ENCODE assay signal across 16 mouse cellular contexts in genomic region chr7:44852259-44853027, GRCm38 (mm10). TPM values are rescaled to one million over a fixed set of nuclear protein-coding genes. Genes with fewer than 3 reads are reported as not detected.
A peak's percentile ranks its signal among the peaks of the same experiment; 100 is the strongest.
DNase-seq lines count a peak whose midpoint lies in the region; ATAC-seq and TF ChIP-seq lines count a peak whose summit lies in the region.
"Had no signal": no experiment of that assay in that cellular context is flagged by ENCODE, and none has a peak within 500 bp of the region (broad histone marks: within the 10 kb centered on the region; RNA-seq: fewer than 3 reads in every experiment).

No protein-coding gene starts in this region.

- peaks cover 67% of the 10 kb centered on the region for H3K4me1 ChIP-seq in heart, embryonic 13.5 days
- peaks cover 32% of the 10 kb centered on the region for H3K4me1 ChIP-seq in heart, embryonic 11.5 days (ENCODE audit: control insufficient read depth, insufficient read depth, low read length)
- peaks cover 57% of the 10 kb centered on the region for H3K4me1 ChIP-seq in midbrain, embryonic 12.5 days
- peaks cover 10% of the 10 kb centered on the region; the same call in 1 of the 2 replicates for H3K4me1 ChIP-seq in midbrain, postnatal 0 days (ENCODE audit: insufficient read depth, low read length)

- H3ac ChIP-seq in myocyte (ENCODE audit: control insufficient read depth, insufficient read length), result no peak overlapping the region

- H3K4me2 ChIP-seq in heart, embryonic 13.5 days, result peak overlapping the region; percentile 87; the same call in 1 of the 2 replicates
- no peak overlapping the region for H3K4me2 ChIP-seq in heart, embryonic 11.5 days
- no peak overlapping the region for H3K4me2 ChIP-seq in midbrain, embryonic 12.5 days (replicated peaks)
- no peak overlapping the region for H3K4me2 ChIP-seq in midbrain, postnatal 0 days (ENCODE audit: low read depth, low read length, poor library complexity, severe bottlenecking)
- H3K4me2 ChIP-seq in myocyte (ENCODE audit: low read depth), result no peak overlapping the region

- H3K27me3 ChIP-seq in heart, embryonic 13.5 days (replicated peaks), result no peaks in the 10 kb centered on the region
- no peaks in the 10 kb centered on the region for H3K27me3 ChIP-seq in heart, embryonic 11.5 days (ENCODE audit: control insufficient read depth, insufficient read depth, low read length)
- H3K27me3 ChIP-seq in midbrain, embryonic 12.5 days, result no peaks in the 10 kb centered on the region
- no peaks in the 10 kb centered on the region for H3K27me3 ChIP-seq in midbrain, postnatal 0 days (ENCODE audit: insufficient read depth, low read length)
- no peaks in the 10 kb centered on the region for H3K27me3 ChIP-seq in myocyte (ENCODE audit: control insufficient read depth, insufficient read depth, insufficient read length)

- peak overlapping the region; percentile 15; the same call in 1 of the 2 replicates for H3K4me3 ChIP-seq in heart, embryonic 13.5 days
- no peak overlapping the region; the same call in 1 of the 2 replicates for H3K4me3 ChIP-seq in heart, embryonic 11.5 days (ENCODE audit: low read depth, low read length)
- H3K4me3 ChIP-seq in midbrain, embryonic 12.5 days, result 0 out of 2 replicates have a peak overlapping the region, but pooled peaks have one; percentile 12
- H3K4me3 ChIP-seq in midbrain, postnatal 0 days (ENCODE audit: low read depth, low read length), result no peak overlapping the region
- H3K4me3 ChIP-seq in myocyte, result no peak overlapping the region

- H3K9me3 ChIP-seq in heart, embryonic 13.5 days, result no peaks in the 10 kb centered on the region
- H3K9me3 ChIP-seq in heart, embryonic 11.5 days (replicated peaks; ENCODE audit: control insufficient read depth, low read length), result no peaks in the 10 kb centered on the region
- H3K9me3 ChIP-seq in midbrain, embryonic 12.5 days, result no peaks in the 10 kb centered on the region
- H3K9me3 ChIP-seq in midbrain, postnatal 0 days (ENCODE audit: low read length), result no peaks in the 10 kb centered on the region
- H3K9me3 ChIP-seq: heart, embryonic 10.5 days had no signal

- H3K9ac ChIP-seq in heart, embryonic 13.5 days, result peak overlapping the region; percentile 24; the same call in 1 of the 2 replicates
- no peak overlapping the region for H3K9ac ChIP-seq in heart, embryonic 11.5 days (ENCODE audit: low read depth, low read length)
- H3K9ac ChIP-seq in midbrain, embryonic 12.5 days (replicated peaks), result no peak overlapping the region; the same call in 1 of the 2 replicates
- no peak overlapping the region for H3K9ac ChIP-seq in midbrain, postnatal 0 days (replicated peaks; ENCODE audit: low read length, poor library complexity, severe bottlenecking)

- H3K27ac ChIP-seq in heart, embryonic 13.5 days (replicated peaks), result no peak overlapping the region
- H3K27ac ChIP-seq in heart, embryonic 11.5 days (ENCODE audit: low read depth, low read length), result no peak overlapping the region
- H3K27ac ChIP-seq in midbrain, embryonic 12.5 days (replicated peaks), result no peak overlapping the region
- no peak overlapping the region for H3K27ac ChIP-seq in midbrain, postnatal 0 days (ENCODE audit: low read depth, low read length)

- no peak for TF ChIP-seq POLR2A in myocyte (IDR thresholded peaks at IDR 0.05; ENCODE audit: insufficient read length, low read depth)

- no peak for ATAC-seq in heart, embryonic 13.5 days (ENCODE audit: extremely low read depth, insufficient number of reproducible peaks, low FRiP score, low TSS enrichment)
- no peak for ATAC-seq in heart, embryonic 11.5 days (replicated peaks; ENCODE audit: insufficient number of reproducible peaks, low FRiP score, low TSS enrichment)
- no peak for ATAC-seq in midbrain, embryonic 12.5 days (ENCODE audit: low FRiP score, low read depth)
- no peak for ATAC-seq in midbrain, postnatal 0 days (ENCODE audit: low FRiP score)

- WGBS in heart, embryonic 13.5 days, result 84% methylated on average over 36 of the region's 36 CpGs
- whole genome bisulfite sequencing in heart, embryonic 11.5 days (ENCODE audit: insufficient replicate concordance), result 87% methylated on average over 34 of the region's 36 CpGs
- 89% methylated on average over 35 of the region's 36 CpGs for WGBS in midbrain, embryonic 12.5 days
- 92% methylated on average over 35 of the region's 36 CpGs for WGBS in midbrain, postnatal 0 days

- H3K36me3 ChIP-seq in heart, embryonic 13.5 days, result peaks cover 21% of the 10 kb centered on the region
- peaks cover 4% of the 10 kb centered on the region; the same call in 1 of the 2 replicates for H3K36me3 ChIP-seq in heart, embryonic 11.5 days (ENCODE audit: control insufficient read depth, insufficient read depth, low read length)
- H3K36me3 ChIP-seq in midbrain, embryonic 12.5 days, result peaks cover 13% of the 10 kb centered on the region
- H3K36me3 ChIP-seq in midbrain, postnatal 0 days (ENCODE audit: insufficient read depth, low read length), result peaks cover 6% of the 10 kb centered on the region; the same call in 1 of the 2 replicates
- H3K36me3 ChIP-seq in myocyte (ENCODE audit: control insufficient read depth, insufficient read depth), result no peaks in the 10 kb centered on the region

- no peak for TF ChIP-seq CTCF in midbrain, postnatal 0 days (IDR thresholded peaks at IDR 0.05)

- H3K79me2 ChIP-seq in myocyte (ENCODE audit: control insufficient read depth, insufficient read depth), result peaks cover 28% of the 10 kb centered on the region

- DNase-seq in adrenal gland, adult 2 months, result peak; percentile 28
- no peak for DNase-seq in adrenal gland, adult 18-20 months (ENCODE audit: low spot score in 2 of 2)
- DNase-seq in midbrain, postnatal 0 days (ENCODE audit: low spot score), result no peak
- DNase-seq in frontal cortex, postnatal 14 days (ENCODE audit: low spot score in 2 of 2), result no peak
- DNase-seq: cerebellum, adult 11 months; embryo, embryonic 11 days; kidney, adult 8-10 months; lung, postnatal 14 days; midbrain, embryonic 14.5 days; retina, postnatal 1 day; thymus, postnatal 4 days had no signal

TF ChIP-seq in myocyte, 11 proteins besides CTCF, POLR2A, EP300 and RAD21 (continues in another document):
- no peak for TF ChIP-seq TCF12 (IDR thresholded peaks at IDR 0.05; ENCODE audit: insufficient read depth, poor library complexity, severe bottlenecking)

RNA-seq across cellular contexts. Expression of gene Tbc1d17, which starts 3.6 kb away (rescaled TPM):
- total RNA-seq in adrenal gland, adult 2 months (2021), result 10 to 100 TPM; 51.0 to 72.6 TPM
- polyA plus RNA-seq in adrenal gland, adult 2 months (2012; rRNA removed), result 180 and 223 TPM in 2 replicates
- 10 to 100 TPM; 48.1 to 60.2 TPM for total RNA-seq in adrenal gland, adult 18-20 months (2021)
- polyA plus RNA-seq in heart, embryonic 13.5 days (2015; fragmentation: Nextera tagmentation; extraction: Ambion mirVana), result 56.1 and 57.0 TPM in 2 replicates
- polyA plus RNA-seq in heart, embryonic 11.5 days (2014; fragmentation: Nextera tagmentation; extraction: Ambion mirVana), result 48.2 and 49.2 TPM in 2 replicates
- 97.5 and 101 TPM in 2 replicates for polyA plus RNA-seq in midbrain, embryonic 12.5 days (2016; fragmentation: Nextera tagmentation; extraction: Ambion mirVana)
- total RNA-seq in midbrain, postnatal 0 days (2014; rRNA removed), result 79.7 and 129 TPM in 2 replicates
- 115 and 126 TPM in 2 replicates for polyA plus RNA-seq in midbrain, postnatal 0 days (2015; fragmentation: Nextera tagmentation; extraction: Ambion mirVana)
- polyA plus RNA-seq in myocyte (2012; fragmentation: generic; extraction: Trizol), result 53.8 TPM

RNA-seq across cellular contexts. Expression of gene Akt1s1, which starts 3.7 kb away (rescaled TPM):
- 100 to 1,000 TPM; 117 TPM for total RNA-seq in adrenal gland, adult 2 months (2021)
- polyA plus RNA-seq in adrenal gland, adult 2 months (2012; rRNA removed), result 650 and 890 TPM in 2 replicates
- total RNA-seq in adrenal gland, adult 18-20 months (2021), result 100 to 1,000 TPM in 1 of 2 experiments, 10 to 100 TPM in 1; 86.3 to 128 TPM
- polyA plus RNA-seq in heart, embryonic 13.5 days (2015; fragmentation: Nextera tagmentation; extraction: Ambion mirVana), result 96.5 and 101 TPM in 2 replicates
- 38.6 and 53.9 TPM in 2 replicates for polyA plus RNA-seq in heart, embryonic 11.5 days (2014; fragmentation: Nextera tagmentation; extraction: Ambion mirVana)
- polyA plus RNA-seq in midbrain, embryonic 12.5 days (2016; fragmentation: Nextera tagmentation; extraction: Ambion mirVana), result 92.0 and 99.2 TPM in 2 replicates
- 104 and 120 TPM in 2 replicates for total RNA-seq in midbrain, postnatal 0 days (2014; rRNA removed)
- 89.1 and 91.0 TPM in 2 replicates for polyA plus RNA-seq in midbrain, postnatal 0 days (2015; fragmentation: Nextera tagmentation; extraction: Ambion mirVana)
- 200 TPM for polyA plus RNA-seq in myocyte (2012; fragmentation: generic; extraction: Trizol)

RNA-seq across cellular contexts. Expression of gene Pnkp, which starts 4.5 kb away (rescaled TPM):
- 10 to 100 TPM; 36.3 to 42.8 TPM for total RNA-seq in adrenal gland, adult 2 months (2021)
- 79.5 and 90.0 TPM in 2 replicates for polyA plus RNA-seq in adrenal gland, adult 2 months (2012; rRNA removed)
- 10 to 100 TPM; 33.8 to 40.8 TPM for total RNA-seq in adrenal gland, adult 18-20 months (2021)
- polyA plus RNA-seq in heart, embryonic 13.5 days (2015; fragmentation: Nextera tagmentation; extraction: Ambion mirVana), result 24.0 and 24.3 TPM in 2 replicates
- polyA plus RNA-seq in heart, embryonic 11.5 days (2014; fragmentation: Nextera tagmentation; extraction: Ambion mirVana), result 18.9 and 19.2 TPM in 2 replicates
- 36.4 and 44.0 TPM in 2 replicates for polyA plus RNA-seq in midbrain, embryonic 12.5 days (2016; fragmentation: Nextera tagmentation; extraction: Ambion mirVana)
- total RNA-seq in midbrain, postnatal 0 days (2014; rRNA removed), result 29.5 and 32.4 TPM in 2 replicates
- 31.2 and 31.5 TPM in 2 replicates for polyA plus RNA-seq in midbrain, postnatal 0 days (2015; fragmentation: Nextera tagmentation; extraction: Ambion mirVana)
- 47.9 TPM for polyA plus RNA-seq in myocyte (2012; fragmentation: generic; extraction: Trizol)

RNA-seq across cellular contexts. Expression of gene Ptov1, which starts 17.1 kb away (rescaled TPM):
- 100 to 1,000 TPM; 227 TPM for total RNA-seq in adrenal gland, adult 2 months (2021)
- 492 and 493 TPM in 2 replicates for polyA plus RNA-seq in adrenal gland, adult 2 months (2012; rRNA removed)
- 100 to 1,000 TPM; 232 to 253 TPM for total RNA-seq in adrenal gland, adult 18-20 months (2021)
- 256 and 266 TPM in 2 replicates for polyA plus RNA-seq in heart, embryonic 13.5 days (2015; fragmentation: Nextera tagmentation; extraction: Ambion mirVana)
- 205 and 218 TPM in 2 replicates for polyA plus RNA-seq in heart, embryonic 11.5 days (2014; fragmentation: Nextera tagmentation; extraction: Ambion mirVana)
- polyA plus RNA-seq in midbrain, embryonic 12.5 days (2016; fragmentation: Nextera tagmentation; extraction: Ambion mirVana), result 605 and 652 TPM in 2 replicates
- total RNA-seq in midbrain, postnatal 0 days (2014; rRNA removed), result 484 and 500 TPM in 2 replicates
- polyA plus RNA-seq in midbrain, postnatal 0 days (2015; fragmentation: Nextera tagmentation; extraction: Ambion mirVana), result 430 and 439 TPM in 2 replicates
- 298 TPM for polyA plus RNA-seq in myocyte (2012; fragmentation: generic; extraction: Trizol)

RNA-seq across cellular contexts. Expression of gene Atf5, which starts 36.0 kb away (rescaled TPM):
- total RNA-seq in adrenal gland, adult 2 months (2021), result 100 to 1,000 TPM; 136 to 166 TPM
- 494 and 666 TPM in 2 replicates for polyA plus RNA-seq in adrenal gland, adult 2 months (2012; rRNA removed)
- 100 to 1,000 TPM; 136 to 217 TPM for total RNA-seq in adrenal gland, adult 18-20 months (2021)
- 2.4 and 2.7 TPM in 2 replicates for polyA plus RNA-seq in heart, embryonic 13.5 days (2015; fragmentation: Nextera tagmentation; extraction: Ambion mirVana)
- polyA plus RNA-seq in heart, embryonic 11.5 days (2014; fragmentation: Nextera tagmentation; extraction: Ambion mirVana), result 1.6 and 1.9 TPM in 2 replicates
- polyA plus RNA-seq in midbrain, embryonic 12.5 days (2016; fragmentation: Nextera tagmentation; extraction: Ambion mirVana), result 5.6 and 6.3 TPM in 2 replicates
- total RNA-seq in midbrain, postnatal 0 days (2014; rRNA removed), result 4.8 and 6.8 TPM in 2 replicates
- 3.4 and 3.7 TPM in 2 replicates for polyA plus RNA-seq in midbrain, postnatal 0 days (2015; fragmentation: Nextera tagmentation; extraction: Ambion mirVana)
- polyA plus RNA-seq in myocyte (2012; fragmentation: generic; extraction: Trizol), result 939 TPM

Comparison
In these comparisons a context has a peak if more than half of its experiments do, and no peak if none do; other contexts are left out.
1. H3K4me3 ChIP-seq: peak in heart, embryonic 13.5 days (single experiment) and midbrain, embryonic 12.5 days (single experiment); none in heart, embryonic 11.5 days (single experiment), midbrain, postnatal 0 days (single experiment) and myocyte (single experiment).